Mouse (Mus musculus) lung, adult 18-20 months (tissue): ENCODE measurements around the gene Slain1.

ENCODE experiments used
- DNase-seq, 2 experiments: peaks; one replicate each; pipeline ENCODE4 v3.0.0; 2022; ENCODE audit warnings: mixed read lengths in 2 of 2

The Slain1 gene

GRCm38 (mm10) chr14:103667036-103667435 is 17.0 kb downstream of the Slain1 start:
- DNase-seq = no peak

GRCm38 (mm10) chr14:103679395-103680217 is 29.6 kb downstream of the Slain1 start:
- no peak for DNase-seq

DNA sequence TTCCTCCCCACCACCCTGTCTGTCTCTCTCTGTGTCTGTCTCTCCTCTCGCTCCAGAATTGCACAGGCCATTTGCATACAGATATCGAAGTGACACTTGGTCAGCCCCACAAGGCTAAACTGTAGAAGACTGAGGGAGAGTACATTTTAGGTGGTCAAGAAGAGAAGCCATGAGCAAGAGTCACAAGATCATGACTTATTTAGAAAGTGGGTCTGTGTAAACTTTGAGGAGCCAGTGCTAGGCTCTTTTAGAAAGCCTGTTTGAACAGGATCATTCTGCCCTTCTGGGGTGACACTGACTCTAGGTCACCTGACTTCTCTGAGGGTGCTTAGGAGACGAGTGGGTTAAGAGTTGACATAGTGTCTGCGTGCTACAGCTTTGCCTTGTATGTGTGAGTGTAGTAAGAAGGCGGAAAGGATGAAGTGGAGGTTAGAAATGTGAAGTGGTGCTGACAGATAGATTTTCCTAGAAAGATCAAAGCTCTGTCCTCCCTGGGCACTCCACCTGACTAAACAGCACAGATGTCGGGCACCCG is 30.3 kb downstream of the Slain1 start:
- peak; percentile 17 to 45 for DNase-seq

- no peak for DNase-seq
Observed at GRCm38 (mm10) chr14:103682633-103683390, 32.8 kb downstream of the Slain1 start.

- no peak for DNase-seq
Observed at GRCm38 (mm10) chr14:103686994-103687393, 37.0 kb downstream of the Slain1 start.

DNA sequence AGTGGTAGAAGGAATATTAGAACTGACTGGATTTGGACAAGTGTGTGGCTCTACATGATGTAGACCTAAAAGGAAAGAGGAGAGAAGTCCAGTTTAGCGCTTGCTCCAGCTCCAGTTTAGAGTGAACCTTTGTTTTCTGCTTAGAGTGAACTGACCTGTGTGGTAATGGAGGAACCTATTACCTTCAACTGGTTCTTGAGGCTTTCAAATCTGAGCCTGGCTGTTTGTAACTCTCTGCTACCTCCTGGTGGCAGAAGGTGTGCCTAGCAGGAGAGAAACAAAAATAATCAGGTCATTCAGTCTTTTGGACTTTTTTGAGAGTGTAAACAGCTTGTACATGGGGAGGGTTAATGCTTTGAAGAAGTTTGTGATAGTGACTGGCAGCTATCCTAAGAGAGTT is 44.3 kb downstream of the Slain1 start:
- DNase-seq = peak; percentile 17 to 34

DNA sequence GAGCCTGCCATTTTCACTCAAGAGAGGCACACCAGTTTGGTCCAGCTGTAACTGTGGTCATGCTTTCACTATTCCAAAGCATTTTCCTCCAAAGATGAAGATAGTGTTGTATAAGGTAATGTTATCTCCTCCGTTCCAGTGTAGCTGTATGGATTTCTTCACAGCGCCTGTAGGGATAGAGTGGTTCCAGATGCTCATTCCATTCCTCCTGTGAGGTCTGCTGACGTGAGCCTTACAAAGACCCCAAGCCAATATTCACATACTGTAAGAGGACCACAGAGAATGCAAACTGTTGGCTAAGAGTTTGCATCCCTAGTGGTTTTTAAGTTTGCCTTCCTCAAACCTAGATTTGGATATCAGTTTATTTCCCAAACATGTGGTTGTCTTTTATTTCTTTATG is 45.6 kb downstream of the Slain1 start:
- no peak for DNase-seq

DNA sequence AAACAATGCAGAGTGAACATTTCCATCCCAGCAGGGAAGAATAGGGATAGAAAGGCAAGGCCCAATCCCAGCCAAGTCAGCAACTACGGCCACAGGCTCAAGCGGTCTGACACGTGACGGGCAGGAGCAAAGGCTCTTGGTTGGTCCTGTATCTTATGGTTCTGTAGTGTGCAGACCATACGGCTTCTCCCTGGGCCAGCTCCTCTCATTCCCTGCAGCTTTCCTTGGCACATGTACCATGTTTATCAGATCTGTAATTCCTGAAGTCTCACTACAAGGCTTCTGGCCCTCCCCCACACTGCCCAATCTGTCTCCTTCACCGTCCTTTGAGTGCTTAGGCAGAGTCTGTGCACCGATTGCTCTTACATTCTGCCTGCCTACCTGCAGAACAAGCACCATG is 47.1 kb downstream of the Slain1 start:
- no peak for DNase-seq

GRCm38 (mm10) chr14:103699308-103699707 is 49.3 kb downstream of the Slain1 start:
- DNase-seq = no peak

DNA sequence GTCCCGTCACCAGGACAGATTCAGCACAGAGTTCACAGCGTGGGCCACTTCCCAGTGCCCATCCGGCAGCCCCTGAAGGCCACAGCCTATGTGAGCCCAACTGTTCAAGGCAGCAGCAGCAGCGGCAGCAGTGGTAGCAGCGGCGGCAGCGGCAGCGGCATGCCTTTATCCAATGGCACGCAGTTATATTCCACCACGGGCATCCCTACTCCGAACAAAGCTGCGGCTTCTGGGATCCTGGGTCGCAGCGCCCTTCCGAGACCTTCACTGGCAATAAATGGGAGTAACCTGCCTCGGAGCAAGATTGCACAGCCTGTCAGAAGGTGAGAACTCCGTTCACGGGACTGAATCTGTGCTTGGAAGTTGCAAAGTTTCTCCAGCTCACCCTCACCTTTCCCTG is 52.5 kb downstream of the Slain1 start:
- no peak for DNase-seq

GRCm38 (mm10) chr14:103704771-103705170 is 54.7 kb downstream of the Slain1 start:
- no peak for DNase-seq

- DNase-seq = no peak
Observed at GRCm38 (mm10) chr14:103706347-103706746, 56.3 kb downstream of the Slain1 start.

GRCm38 (mm10) chr14:103708601-103709000 is 58.6 kb downstream of the Slain1 start:
- DNase-seq = no peak

DNA sequence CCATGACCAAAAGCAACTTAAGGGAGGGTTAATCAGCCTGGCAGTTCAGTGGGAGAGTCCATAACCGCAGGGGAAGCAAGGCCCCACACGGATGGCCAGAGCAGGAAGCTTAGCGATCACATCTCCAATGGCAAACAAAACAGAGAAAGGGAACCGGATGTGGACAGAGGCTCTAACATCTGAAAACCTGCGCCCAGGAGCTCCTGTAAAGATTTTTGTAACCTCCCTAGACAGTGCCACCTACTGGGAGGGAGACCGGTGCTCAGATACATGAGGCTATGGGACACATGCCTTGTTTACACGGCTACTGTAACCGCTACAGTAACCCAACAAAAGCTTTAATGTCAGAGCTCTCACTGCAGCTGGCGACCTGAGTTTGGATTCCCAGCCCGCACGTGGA is 59.2 kb downstream of the Slain1 start:
- DNase-seq = no peak

DNA sequence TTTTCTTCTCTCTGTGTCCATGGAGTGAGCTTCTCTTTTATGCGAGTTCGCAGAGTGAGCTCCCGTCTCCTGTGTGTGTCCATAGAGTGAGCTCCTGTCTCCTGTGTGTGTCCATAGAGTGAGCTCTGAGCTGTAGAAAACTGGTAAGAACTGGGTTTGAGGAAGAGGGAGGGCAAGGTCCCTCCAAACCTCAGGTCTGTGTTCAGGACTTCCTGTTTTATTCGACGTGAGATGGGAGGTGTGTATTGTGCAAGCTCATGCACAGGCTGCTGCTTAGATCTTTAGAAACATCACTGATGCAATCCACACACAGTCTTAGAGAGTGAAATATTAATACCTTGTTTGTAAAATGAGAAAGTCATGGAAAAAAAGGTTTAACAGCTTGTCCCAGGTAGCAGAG is 63.0 kb downstream of the Slain1 start:
- no peak for DNase-seq

GRCm38 (mm10) chr14:103717516-103717915 is 67.5 kb downstream of the Slain1 start:
- no peak for DNase-seq

DNA sequence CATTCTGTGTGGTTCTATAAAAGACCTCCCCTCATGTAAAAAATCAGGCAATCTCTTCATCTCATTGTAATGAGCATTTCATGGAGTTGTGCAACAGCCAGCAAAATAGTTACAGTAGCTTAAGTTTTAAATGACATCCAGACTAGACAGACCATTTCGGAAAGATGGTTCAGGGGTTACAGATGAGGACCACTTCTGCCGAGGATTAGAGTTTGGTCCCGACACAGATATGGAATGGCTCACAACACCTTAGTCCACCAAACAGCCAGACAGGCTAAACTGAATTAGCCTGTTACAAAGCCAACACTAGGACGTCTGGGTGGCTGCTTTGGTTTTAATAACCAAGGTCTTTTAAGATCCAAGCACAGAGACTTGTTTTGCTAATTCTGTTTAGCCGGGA is 68.0 kb downstream of the Slain1 start:
- DNase-seq = no peak

- no peak for DNase-seq
Observed at GRCm38 (mm10) chr14:103718393-103718792, 68.4 kb downstream of the Slain1 start.

- DNase-seq = peak; percentile 73 to 77
Observed at GRCm38 (mm10) chr14:103718836-103719575, 69.0 kb downstream of the Slain1 start.

DNA sequence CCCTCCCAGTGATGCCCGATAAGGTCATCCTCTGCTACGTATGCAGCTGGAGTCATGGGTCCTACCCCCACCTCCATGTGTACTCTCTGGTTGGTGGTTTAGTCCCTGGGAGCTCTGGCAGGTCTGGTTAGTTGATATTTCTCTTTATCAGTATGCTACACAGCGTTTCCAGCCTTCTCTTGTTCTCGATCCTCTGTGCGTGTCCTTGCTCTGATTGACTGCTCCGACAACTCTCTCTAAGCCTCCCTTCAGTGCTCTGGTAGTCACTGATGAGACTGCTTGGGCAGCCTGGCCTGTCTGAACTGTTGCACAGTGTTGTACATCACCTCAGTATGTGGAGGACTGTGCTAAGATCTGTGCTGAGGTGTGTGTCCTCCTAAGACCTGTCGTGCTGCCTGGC is 70.1 kb downstream of the Slain1 start:
- DNase-seq = no peak

DNA sequence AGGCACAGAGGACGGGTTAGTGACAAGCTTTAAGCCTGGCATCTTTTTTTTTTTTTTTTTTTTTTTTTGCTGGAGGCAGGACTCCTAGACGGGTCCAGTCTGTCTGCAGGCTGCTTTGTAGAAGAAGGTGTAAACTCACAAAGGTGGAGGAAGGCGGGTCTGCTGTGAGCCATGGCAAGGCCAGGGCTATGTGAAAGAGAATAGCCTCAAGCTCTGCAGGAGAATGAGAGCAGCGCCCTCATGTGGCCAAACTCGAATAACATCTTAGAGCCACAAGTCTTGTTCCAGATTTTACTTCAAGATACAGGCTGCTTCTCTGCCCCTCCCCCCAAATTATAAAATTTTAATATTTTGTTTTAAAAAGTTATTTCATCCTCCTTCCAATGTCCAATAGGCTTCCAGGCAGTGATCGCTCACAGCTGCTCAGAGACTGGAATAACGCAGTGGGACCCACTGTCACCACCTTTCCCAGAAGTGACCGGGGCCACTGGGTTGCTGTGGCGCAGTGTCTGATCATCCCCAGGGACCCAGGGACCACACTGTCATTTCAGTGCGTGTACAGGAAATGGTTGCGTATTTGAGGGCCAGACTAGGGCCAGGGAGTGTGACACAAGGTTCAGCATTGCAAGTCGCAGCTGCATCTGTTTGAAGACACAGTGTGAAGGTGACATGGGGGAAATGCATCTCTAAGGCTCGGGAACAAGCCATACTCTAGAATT is 70.8 kb downstream of the Slain1 start:
- peak in 1 of 2 experiments; percentile 34 for DNase-seq

DNA sequence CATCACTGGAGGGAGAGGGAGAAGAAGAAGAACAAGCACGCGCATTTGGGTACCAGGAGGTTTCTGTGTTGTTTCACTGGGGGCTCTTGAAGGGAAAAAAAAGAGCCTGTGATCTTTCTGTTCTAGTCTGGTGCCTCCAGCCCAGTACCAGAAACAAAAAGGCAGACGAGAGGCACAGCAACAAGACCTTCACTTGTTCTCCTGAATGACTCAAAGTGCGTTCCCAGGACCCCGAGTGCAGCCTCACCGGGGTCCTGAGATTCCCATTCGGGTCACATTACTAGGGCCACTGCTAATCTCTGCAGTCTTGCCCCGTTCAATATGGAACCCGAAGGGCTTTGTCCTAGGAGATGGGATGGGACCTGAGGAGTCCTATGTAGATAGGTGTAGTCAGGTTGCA is 73.3 kb downstream of the Slain1 start:
- DNase-seq = no peak
